Mouse (Mus musculus) small intestine, adult 2 months (tissue): ENCODE measurements around the gene Rbm34. TPM values are rescaled to one million over a fixed set of nuclear protein-coding genes. Genes with fewer than 3 reads are reported as not detected.
A peak's percentile ranks its signal among the peaks of the same experiment; 100 is the strongest.

Experiments
- H3K27ac ChIP-seq: fragments of 200-500 bp; 2 replicates; pipeline ENCODE4 v1.5.1; 2012; ENCODE audit warnings: low read depth, low read length, control low read depth, inconsistent platforms; ENCODE audit not compliant: insufficient read depth
- H3K27me3 ChIP-seq: fragments of 200-500 bp; 2 replicates; pipeline ENCODE4 v1.6.1; 2012; ENCODE audit warnings: mild to moderate bottlenecking, moderate library complexity, low read length, inconsistent platforms; ENCODE audit not compliant: control insufficient read depth, insufficient read depth
- H3K36me3 ChIP-seq: fragments of 200-500 bp; 2 replicates; pipeline ENCODE4 v1.6.1; 2012; ENCODE audit warnings: mild to moderate bottlenecking, low read length, control low read depth, inconsistent platforms; ENCODE audit not compliant: control insufficient read depth, insufficient read depth
- H3K4me1 ChIP-seq: fragments of 200-500 bp; 2 replicates; pipeline ENCODE4 v1.6.1; 2012; ENCODE audit warnings: low read length, inconsistent platforms, mixed read lengths; ENCODE audit not compliant: control insufficient read depth, insufficient read depth, insufficient read length
- H3K4me3 ChIP-seq: fragments of 200-500 bp; 2 replicates; pipeline ENCODE4 v1.5.1; 2012; ENCODE audit warnings: low read depth, mild to moderate bottlenecking, control low read depth, inconsistent platforms, low read length, moderate library complexity
- CTCF ChIP-seq: fragments of 200-500 bp; IDR thresholded peaks from 2 replicates; pipeline ENCODE4 v1.5.1; 2012; ENCODE audit warnings: low read depth, mild to moderate bottlenecking, control low read depth, inconsistent platforms, low read length, moderate library complexity, mixed read lengths; ENCODE audit not compliant: insufficient replicate concordance, insufficient read length; ENCODE audit errors: extremely low read depth
- POLR2A ChIP-seq: fragments of 200-500 bp; IDR thresholded peaks from 2 replicates; pipeline ENCODE4 v1.6.1; 2012; ENCODE audit warnings: low read depth, mild to moderate bottlenecking, control low read depth, inconsistent platforms, low read length, moderate library complexity
- WGBS: fragments of 180-500 bp; shearing (Covaris S2); methylation state at CpG from one replicate; pipeline ENCODE4 v1.1.7; 2018; 5-methylcytosine and 5-hydroxymethylcytosine counted together
- polyA plus RNA-seq: library from polyadenylated mRNA; depleted of rRNA; stranded (reverse); fragments of >200 nt; gene quantifications from 2 replicates; pipeline ENCODE4 v1.2.3, GENCODE M21; 2012

The Rbm34 gene
- polyA plus RNA-seq, 1 experiment = 2.6 TPM

DNA sequence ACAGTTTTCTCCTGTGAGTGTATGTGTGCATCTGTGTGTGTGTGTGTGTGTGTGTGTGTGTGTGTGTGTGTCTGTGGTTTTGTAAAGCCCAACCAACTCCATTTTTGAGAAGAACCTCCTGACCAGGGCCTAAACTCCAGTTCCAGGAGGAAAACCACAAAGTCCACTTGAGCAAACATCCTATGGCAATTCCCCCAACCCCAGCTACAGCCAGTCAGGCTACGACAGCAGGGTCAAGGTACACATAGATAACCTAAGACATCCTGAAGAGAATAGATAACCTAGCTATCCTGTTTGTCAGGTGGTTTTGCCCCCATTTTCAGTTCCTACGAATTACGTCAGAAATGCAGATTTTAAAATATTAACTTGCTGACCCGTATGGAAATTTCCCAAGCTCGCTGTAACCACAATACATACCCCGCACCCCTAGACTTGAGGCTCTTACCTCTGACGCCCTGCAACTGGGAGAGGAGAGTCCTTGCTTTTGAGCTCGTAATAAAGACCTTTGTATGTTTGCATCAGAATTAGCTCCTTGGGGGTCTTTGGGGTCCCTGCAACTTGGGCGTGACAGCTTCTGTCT is 2.9 kb upstream of the Rbm34 start:
- 35% methylated on average over 9 of the region's 9 CpGs for WGBS
- peak overlapping the region; percentile 54; the same call in 1 of the 2 replicates for H3K27ac ChIP-seq
- no peak overlapping the region for H3K4me3 ChIP-seq
- peaks cover 3% of the 10 kb centered on the region; the same call in 1 of the 2 replicates for H3K4me1 ChIP-seq
- no peak for TF ChIP-seq POLR2A
- TF ChIP-seq CTCF = no peak
- no peaks in the 10 kb centered on the region for H3K27me3 ChIP-seq
- peaks cover 4% of the 10 kb centered on the region; the same call in 1 of the 2 replicates for H3K36me3 ChIP-seq

- 86% methylated on average over 2 of the region's 2 CpGs for WGBS
- Histone ChIP-seq H3K4me1 (peaks cover 3% of the 10 kb centered on the region; the same call in 1 of the 2 replicates), H3K4me3 (no peak overlapping the region), H3K27ac (no peak overlapping the region), H3K27me3 (no peaks in the 10 kb centered on the region), H3K36me3 (peaks cover 12% of the 10 kb centered on the region)
- TF ChIP-seq CTCF (no peak), POLR2A (no peak)
Measured at GRCm38 (mm10) chr8:126972649-126973048, 1.8 kb upstream of the Rbm34 start.

GRCm38 (mm10) chr8:126972102-126972501 is 1.2 kb upstream of the Rbm34 start:
- Histone ChIP-seq H3K27ac (no peak overlapping the region), H3K4me1 (peaks cover 3% of the 10 kb centered on the region; the same call in 1 of the 2 replicates), H3K36me3 (peaks cover 13% of the 10 kb centered on the region), H3K4me3 (no peak overlapping the region), H3K27me3 (no peaks in the 10 kb centered on the region)
- WGBS = 92% methylated on average over 2 of the region's 2 CpGs
- no peak for TF ChIP-seq CTCF

GRCm38 (mm10) chr8:126971314-126971664 is 418 bp upstream of the Rbm34 start:
- Histone ChIP-seq H3K4me1 (peaks cover 3% of the 10 kb centered on the region; the same call in 1 of the 2 replicates), H3K36me3 (peaks cover 19% of the 10 kb centered on the region), H3K4me3 (peak overlapping the region; percentile 85), H3K27me3 (no peaks in the 10 kb centered on the region), H3K27ac (0 out of 2 replicates have a peak overlapping the region, but pooled peaks have one; percentile 18)
- TF ChIP-seq CTCF = no peak
- no peak for TF ChIP-seq POLR2A
- WGBS = 4% methylated on average over 13 of the region's 13 CpGs

GRCm38 (mm10) chr8:126969546-126969945 is 1.3 kb downstream of the Rbm34 start:
- no peak for TF ChIP-seq POLR2A
- TF ChIP-seq CTCF = no peak
- 42% methylated on average over 1 of the region's 1 CpGs for WGBS
- peaks cover 3% of the 10 kb centered on the region; the same call in 1 of the 2 replicates for H3K4me1 ChIP-seq

DNA sequence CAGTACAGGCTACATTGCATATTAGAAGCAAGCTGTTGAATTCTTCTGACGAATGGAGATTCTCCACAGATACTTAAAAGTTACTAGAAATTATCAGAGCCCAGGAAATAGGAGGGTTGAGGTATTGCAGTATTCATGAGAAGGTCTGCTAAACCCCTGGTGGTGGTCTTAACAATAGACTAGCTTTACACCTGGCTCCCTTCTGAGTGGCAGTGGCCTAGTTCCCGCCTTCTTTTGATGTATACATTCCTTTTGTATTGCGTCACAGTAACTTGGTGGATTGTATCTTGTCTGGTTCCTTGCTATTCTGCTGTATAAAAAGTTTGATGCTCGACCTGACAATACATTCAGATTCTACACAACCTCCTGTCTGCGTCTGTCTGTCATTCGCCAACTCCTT is 2.8 kb downstream of the Rbm34 start:
- TF ChIP-seq POLR2A = no peak
- H3K27ac ChIP-seq = no peak overlapping the region
- no peaks in the 10 kb centered on the region for H3K27me3 ChIP-seq
- WGBS = 92% methylated on average over 6 of the region's 6 CpGs
- peaks cover 39% of the 10 kb centered on the region for H3K36me3 ChIP-seq
- H3K4me1 ChIP-seq = peaks cover 1% of the 10 kb centered on the region; the same call in 1 of the 2 replicates
- H3K4me3 ChIP-seq = no peak overlapping the region

More at GRCm38 (mm10) chr8:126969546-126969945, 1.3 kb downstream of the Rbm34 start:
- Histone ChIP-seq H3K4me3 (no peak overlapping the region), H3K36me3 (peaks cover 31% of the 10 kb centered on the region), H3K27ac (no peak overlapping the region), H3K27me3 (no peaks in the 10 kb centered on the region)

- 28% methylated on average over 6 of the region's 6 CpGs for WGBS
- Histone ChIP-seq H3K36me3 (peaks cover 61% of the 10 kb centered on the region), H3K4me3 (no peak overlapping the region), H3K27ac (no peak overlapping the region), H3K27me3 (no peaks in the 10 kb centered on the region), H3K4me1 (no peaks in the 10 kb centered on the region)
- TF ChIP-seq CTCF (no peak), POLR2A (no peak)
Measured at GRCm38 (mm10) chr8:126965246-126965645, 5.6 kb downstream of the Rbm34 start.

GRCm38 (mm10) chr8:126962871-126963270 is 8.0 kb downstream of the Rbm34 start:
- WGBS = 100% methylated on average over 1 of the region's 1 CpGs
- H3K4me3 ChIP-seq = no peak overlapping the region
- H3K27ac ChIP-seq = no peak overlapping the region
- H3K36me3 ChIP-seq = peaks cover 57% of the 10 kb centered on the region
- TF ChIP-seq POLR2A = no peak
- no peak for TF ChIP-seq CTCF
- H3K27me3 ChIP-seq = no peaks in the 10 kb centered on the region
- H3K4me1 ChIP-seq = no peaks in the 10 kb centered on the region
